Mouse (Mus musculus) G1E (cell line): ENCODE data around the gene Tfdp2.

ENCODE experiments used
- CTCF ChIP-seq: IDR thresholded peaks from 2 replicates; pipeline ENCODE4 v1.5.1; 2012; ENCODE audit warnings: low read depth, low read length, inconsistent platforms, mixed read lengths
- GATA1 ChIP-seq: IDR thresholded peaks from 2 replicates; pipeline ENCODE4 v1.6.1; 2012; ENCODE audit warnings: borderline replicate concordance, low read length, inconsistent platforms, mixed read lengths
- GATA2 ChIP-seq: IDR thresholded peaks from 2 replicates; pipeline ENCODE4 v1.6.1; 2012; ENCODE audit warnings: low read depth, low read length, inconsistent platforms, borderline replicate concordance

- no peak for TF ChIP-seq CTCF
- TF ChIP-seq GATA1, result no peak
- no peak for TF ChIP-seq GATA2
Measured at GRCm38 (mm10) chr9:96230271-96230670, 34.2 kb downstream of the Tfdp2 start.
